Mouse (Mus musculus): ENCODE data around the gene Pold2.

Gene Pold2

GRCm38 (mm10) chr11:5877921-5878526, at the start of gene Pold2:
Gene Pold2, minus strand, starts transcription at chr11:5878292.
- DNase-seq = peak; percentile 94

- DNase-seq = no peak
Observed at GRCm38 (mm10) chr11:5926696-5927220, 48.7 kb upstream of the Pold2 start.

- DNase-seq = no peak
Observed at GRCm38 (mm10) chr11:5924699-5925098, 46.6 kb upstream of the Pold2 start.

- no peak for DNase-seq
Observed at GRCm38 (mm10) chr11:5920323-5920960, 42.4 kb upstream of the Pold2 start.

GRCm38 (mm10) chr11:5919606-5920005, 41.5 kb upstream of the Pold2 start:
- DNase-seq = no peak

GRCm38 (mm10) chr11:5918111-5918510, 40.0 kb upstream of the Pold2 start:
- no peak for DNase-seq

DNA sequence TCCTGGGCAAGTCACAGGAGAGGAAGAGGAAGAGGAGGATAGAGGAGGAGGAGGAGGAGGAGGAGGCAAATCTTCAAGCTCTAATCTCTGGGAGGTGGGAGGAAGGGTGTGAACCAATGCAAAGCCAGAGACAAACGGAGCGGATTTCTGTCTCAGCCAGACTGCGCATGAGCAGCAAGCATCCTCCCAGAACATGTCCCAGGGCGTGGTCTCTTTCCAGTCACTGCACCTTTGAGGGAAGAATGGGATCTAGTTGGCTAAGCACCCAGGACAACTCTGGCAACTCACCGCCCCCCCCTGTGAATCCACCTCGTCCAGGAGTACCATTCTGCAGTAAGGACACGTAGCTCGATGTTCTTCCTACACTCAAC, 38.1 kb upstream of the Pold2 start:
- DNase-seq = no peak

DNA sequence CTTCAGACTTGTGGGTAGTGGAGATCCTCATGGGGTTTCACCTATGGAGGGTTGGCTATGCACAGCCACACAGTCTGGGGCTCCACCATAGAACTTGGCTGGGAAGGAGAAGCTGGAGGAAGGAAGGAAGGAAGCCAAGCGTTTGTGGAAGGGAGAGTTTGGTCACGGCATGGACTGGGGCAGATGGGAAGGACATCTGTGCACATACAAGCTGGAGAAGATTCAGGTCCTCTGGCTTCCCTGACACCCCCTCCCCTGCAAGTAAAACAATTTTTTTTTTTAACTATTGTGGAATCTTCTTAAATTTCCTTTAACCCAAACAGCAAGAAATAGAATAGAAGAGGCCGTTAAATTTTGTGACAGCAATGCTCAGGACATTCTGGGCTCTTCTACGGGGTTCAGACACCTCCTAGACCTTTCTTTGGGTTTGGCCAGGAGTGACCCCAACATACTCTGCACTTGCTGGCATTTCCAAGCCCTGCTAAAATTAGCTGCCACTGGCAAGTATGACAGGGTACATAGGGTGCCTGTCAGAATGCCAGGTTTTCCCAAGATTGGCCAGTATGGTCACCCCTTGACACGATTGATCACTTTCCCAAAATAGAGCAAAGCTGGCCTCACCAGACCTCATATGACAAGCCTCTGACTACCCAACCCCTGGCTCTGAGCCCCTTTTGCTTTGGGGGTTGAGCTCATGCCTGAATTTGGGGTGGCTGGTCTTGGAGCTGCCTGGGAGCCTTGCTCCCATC, 37.5 kb upstream of the Pold2 start:
- no peak for DNase-seq

GRCm38 (mm10) chr11:5914940-5915339, 36.8 kb upstream of the Pold2 start:
- no peak for DNase-seq

- no peak for DNase-seq
Observed at GRCm38 (mm10) chr11:5913936-5914335, 35.8 kb upstream of the Pold2 start.

GRCm38 (mm10) chr11:5913256-5913655, 35.2 kb upstream of the Pold2 start:
- no peak for DNase-seq

DNA sequence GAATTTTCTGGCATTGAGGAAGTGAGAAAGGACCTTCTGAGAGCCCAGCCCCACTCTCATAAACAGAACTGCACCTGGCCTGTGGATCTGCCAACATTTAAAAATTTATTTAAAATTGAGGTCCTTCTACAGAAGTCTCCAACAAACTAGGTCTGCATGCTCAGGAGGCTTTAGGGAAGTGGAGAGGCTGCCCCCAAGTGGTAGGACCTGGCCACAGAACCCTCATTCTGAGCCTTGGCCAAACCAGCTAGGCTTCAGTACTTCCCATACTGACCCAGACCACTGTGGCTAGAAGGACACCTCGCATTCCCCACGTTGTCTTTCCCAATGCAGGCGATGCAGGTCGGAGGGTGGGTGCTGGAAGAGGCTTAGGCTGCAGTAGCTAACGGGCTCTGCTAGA, 34.5 kb upstream of the Pold2 start:
- peak; percentile 82 for DNase-seq

- DNase-seq = no peak
Observed at GRCm38 (mm10) chr11:5908642-5909041, 30.6 kb upstream of the Pold2 start.

GRCm38 (mm10) chr11:5907096-5907495, 29.0 kb upstream of the Pold2 start:
- no peak for DNase-seq

DNA sequence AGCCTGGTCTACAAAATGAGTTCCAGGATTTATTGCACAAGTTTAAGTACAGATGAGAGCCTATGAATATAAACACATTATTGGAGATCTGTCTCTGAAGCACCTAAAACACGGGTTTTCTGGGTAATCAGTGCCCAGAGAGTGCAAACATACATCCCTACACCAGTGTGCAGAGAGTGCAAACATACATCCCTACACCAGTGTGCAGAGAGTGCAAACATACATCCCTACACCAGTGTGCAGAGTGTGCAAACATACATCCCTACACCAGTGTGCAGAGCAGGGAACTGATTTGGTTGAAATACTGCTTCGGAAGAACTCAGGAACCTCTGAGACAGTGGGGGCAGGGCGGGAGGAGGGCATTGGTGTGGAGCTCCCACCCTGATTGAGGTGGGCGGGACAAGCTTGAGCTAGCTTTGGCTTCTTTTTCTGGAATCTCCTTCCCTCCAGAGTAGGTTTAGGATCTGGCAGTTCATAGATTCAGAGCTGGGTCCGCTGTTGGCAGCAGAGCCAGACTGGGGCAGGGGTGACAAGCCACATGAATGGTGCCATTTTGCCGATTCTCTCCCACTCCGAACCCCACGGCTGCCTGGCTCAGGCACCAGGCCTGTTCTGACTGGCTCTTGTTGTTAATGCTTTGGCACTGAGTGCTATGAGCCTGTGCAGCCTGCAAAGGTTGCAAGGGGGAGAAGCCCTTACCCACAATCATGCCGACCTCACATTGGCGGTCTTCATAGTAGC, 27.9 kb upstream of the Pold2 start:
- no peak for DNase-seq

DNA sequence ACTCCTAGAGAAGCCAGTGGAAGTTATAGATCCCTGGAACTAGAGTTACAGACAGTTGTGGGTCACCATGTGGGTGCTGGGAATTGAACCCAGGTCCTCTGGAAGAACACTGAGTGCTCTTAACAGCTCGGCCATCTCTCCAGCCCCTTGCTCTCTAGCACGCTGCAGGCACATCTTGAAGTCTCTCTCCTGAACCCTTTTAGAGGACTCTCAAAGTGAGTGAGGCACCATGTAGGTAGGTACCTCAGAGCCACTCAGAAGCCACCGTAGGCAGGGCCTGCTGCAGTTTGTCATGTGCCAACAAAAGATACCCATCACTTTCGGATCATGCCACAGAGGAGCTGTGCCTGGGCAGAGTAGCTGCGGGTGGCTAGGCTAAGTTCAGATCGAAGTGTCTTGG, 26.8 kb upstream of the Pold2 start:
- no peak for DNase-seq

GRCm38 (mm10) chr11:5904357-5904756, 26.3 kb upstream of the Pold2 start:
- no peak for DNase-seq

- DNase-seq = no peak
Observed at GRCm38 (mm10) chr11:5903844-5904243, 25.8 kb upstream of the Pold2 start.

- DNase-seq = no peak
Observed at GRCm38 (mm10) chr11:5902390-5902789, 24.3 kb upstream of the Pold2 start.

- no peak for DNase-seq
Observed at GRCm38 (mm10) chr11:5901950-5902349, 23.9 kb upstream of the Pold2 start.

- no peak for DNase-seq
Observed at GRCm38 (mm10) chr11:5901320-5901719, 23.2 kb upstream of the Pold2 start.

DNA sequence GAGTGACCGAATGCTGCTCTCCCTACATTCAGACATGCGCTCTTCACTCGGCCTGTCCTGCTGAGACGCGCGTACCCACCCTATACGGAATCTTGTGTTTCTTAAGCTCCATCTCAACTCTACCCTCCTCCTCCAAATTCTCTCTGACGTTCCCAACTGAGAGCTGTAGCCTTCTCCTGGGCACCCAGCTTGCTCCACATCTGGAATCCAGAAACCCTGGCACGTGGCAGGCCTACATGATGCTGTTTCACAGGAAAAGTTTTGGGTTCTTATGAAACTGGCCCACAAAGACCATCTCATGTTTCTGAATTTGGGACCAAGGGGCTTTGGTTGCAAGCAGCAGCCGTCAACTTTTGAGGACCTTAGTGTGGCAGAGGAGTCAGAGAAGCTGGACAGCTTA, 21.2 kb upstream of the Pold2 start:
- DNase-seq = no peak

DNA sequence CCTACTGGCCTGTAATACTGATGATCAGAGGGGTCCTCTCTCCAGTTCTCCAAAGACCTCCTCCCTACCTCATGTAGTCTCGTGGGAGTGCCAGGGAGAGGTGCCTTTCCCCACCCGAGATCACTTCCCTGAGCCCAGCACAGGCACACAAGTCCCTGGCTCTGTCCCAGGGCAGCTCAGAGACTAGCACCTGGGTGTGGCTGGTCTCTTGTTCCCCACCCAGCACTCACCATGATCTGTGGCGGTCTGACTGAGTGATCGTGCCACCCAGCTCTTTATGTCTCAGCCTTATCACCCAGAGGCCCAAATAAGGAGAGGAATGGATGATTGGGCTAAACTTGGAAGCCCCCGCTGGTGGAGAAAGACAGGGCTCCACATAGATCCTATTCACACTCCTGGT, 20.4 kb upstream of the Pold2 start, which contains the start of gene Myl7:
Gene Myl7, minus strand, starts transcription at position 252 of the 400 bp plus-strand sequence.
- DNase-seq = no peak

Data from cerebellum, adult 8-10 months (tissue).